Mouse (Mus musculus) kidney, adult 2 months (tissue): ENCODE data around the gene Cenpv. TPM values are rescaled to one million over a fixed set of nuclear protein-coding genes. Genes with fewer than 3 reads are reported as not detected.

Experiments
- DNase-seq: peaks from one replicate; pipeline ENCODE4 v3.0.0; 2021
- H3K27ac ChIP-seq: fragments of 200-500 bp; 2 replicates; pipeline ENCODE4 v1.5.1; 2012; ENCODE audit warnings: low read depth, low read length, control low read depth, inconsistent platforms; ENCODE audit not compliant: insufficient read depth
- H3K27me3 ChIP-seq: fragments of 200-500 bp; replicated peaks from 2 replicates; pipeline ENCODE4 v1.6.1; 2012; ENCODE audit warnings: mild to moderate bottlenecking, moderate library complexity, low read length, inconsistent platforms; ENCODE audit not compliant: control insufficient read depth, insufficient read depth
- H3K36me3 ChIP-seq: fragments of 200-500 bp; 2 replicates; pipeline ENCODE4 v1.6.1; 2012; ENCODE audit warnings: mild to moderate bottlenecking, moderate library complexity, low read length, inconsistent platforms; ENCODE audit not compliant: control insufficient read depth, insufficient read depth
- H3K4me1 ChIP-seq: fragments of 200-500 bp; 2 replicates; pipeline ENCODE4 v1.6.1; 2011; ENCODE audit warnings: low read length; ENCODE audit not compliant: control insufficient read depth, insufficient read depth
- H3K4me3 ChIP-seq: fragments of 200-500 bp; 2 replicates; pipeline ENCODE4 v1.5.1; 2011; ENCODE audit warnings: mild to moderate bottlenecking, low read depth, low read length, control low read depth; ENCODE audit not compliant: insufficient read depth
- CTCF ChIP-seq: fragments of 200-500 bp; conservative IDR thresholded peaks from 2 replicates; pipeline ENCODE4 v1.5.1; 2011; ENCODE audit warnings: low read depth, mild to moderate bottlenecking, control low read depth, low read length, moderate library complexity, mixed read lengths; ENCODE audit not compliant: insufficient read depth, insufficient read length
- POLR2A ChIP-seq: fragments of 200-500 bp; IDR thresholded peaks from one replicate; pipeline ENCODE4 v1.6.1; 2011; ENCODE audit warnings: low read depth, low read length, control low read depth
- WGBS: fragments of 180-500 bp; shearing (Covaris S2); methylation state at CpG from one replicate; pipeline ENCODE4 v1.1.7; 2018; 5-methylcytosine and 5-hydroxymethylcytosine counted together
- polyA plus RNA-seq: library from polyadenylated mRNA; depleted of rRNA; stranded (reverse); fragments of >200 nt; gene quantifications from 2 replicates; pipeline ENCODE4 v1.2.3, GENCODE M21; 2012

The Cenpv gene
- polyA plus RNA-seq, 1 experiment: 41.7 TPM

GRCm38 (mm10) chr11:62558961-62559646, 20.0 kb upstream of the Cenpv start:
- peak overlapping the region; percentile 81 for H3K27ac ChIP-seq
- no peaks in the 10 kb centered on the region for H3K27me3 ChIP-seq
- H3K36me3 ChIP-seq: peaks cover 2% of the 10 kb centered on the region; the same call in 1 of the 2 replicates
- H3K4me1 ChIP-seq: peaks cover 29% of the 10 kb centered on the region
- TF ChIP-seq POLR2A: no peak
- no peak for TF ChIP-seq CTCF
- H3K4me3 ChIP-seq: no peak overlapping the region
- WGBS: 15% methylated on average over 6 of the region's 6 CpGs
- peak; percentile 95 for DNase-seq

GRCm38 (mm10) chr11:62558152-62558551, 19.1 kb upstream of the Cenpv start:
- DNase-seq: no peak
- Histone ChIP-seq H3K27ac (peak overlapping the region; percentile 81), H3K4me1 (peaks cover 32% of the 10 kb centered on the region), H3K36me3 (peaks cover 10% of the 10 kb centered on the region; the same call in 1 of the 2 replicates), H3K27me3 (no peaks in the 10 kb centered on the region), H3K4me3 (no peak overlapping the region)
- no peak for TF ChIP-seq POLR2A
- no peak for TF ChIP-seq CTCF
- WGBS: 60% methylated on average over 2 of the region's 2 CpGs

- Histone ChIP-seq H3K27ac (no peak overlapping the region), H3K4me3 (no peak overlapping the region), H3K27me3 (no peaks in the 10 kb centered on the region), H3K36me3 (peaks cover 12% of the 10 kb centered on the region), H3K4me1 (peaks cover 32% of the 10 kb centered on the region)
- WGBS: 43% methylated on average over 5 of the region's 5 CpGs
- DNase-seq: peak; percentile 86
- TF ChIP-seq CTCF (no peak), POLR2A (no peak)
These were observed 18.1 kb upstream of the Cenpv start for GRCm38 (mm10) chr11:62557205-62557604.

GRCm38 (mm10) chr11:62555896-62556412, 16.9 kb upstream of the Cenpv start:
- Histone ChIP-seq H3K4me3 (no peak overlapping the region), H3K4me1 (peaks cover 32% of the 10 kb centered on the region), H3K27me3 (no peaks in the 10 kb centered on the region), H3K27ac (0 out of 2 replicates have a peak overlapping the region, but pooled peaks have one; percentile 20), H3K36me3 (peaks cover 12% of the 10 kb centered on the region)
- TF ChIP-seq POLR2A (no peak), CTCF (no peak)
- DNase-seq: peak; percentile 40

- Histone ChIP-seq H3K27me3 (no peaks in the 10 kb centered on the region), H3K27ac (no peak overlapping the region), H3K4me3 (no peak overlapping the region), H3K36me3 (peaks cover 12% of the 10 kb centered on the region), H3K4me1 (peaks cover 32% of the 10 kb centered on the region)
- TF ChIP-seq POLR2A (no peak), CTCF (no peak)
- no peak for DNase-seq
These were observed 16.0 kb upstream of the Cenpv start for GRCm38 (mm10) chr11:62554934-62555517.

GRCm38 (mm10) chr11:62554163-62554855, 15.2 kb upstream of the Cenpv start:
- no peak overlapping the region for H3K27ac ChIP-seq
- H3K27me3 ChIP-seq: no peaks in the 10 kb centered on the region
- H3K4me3 ChIP-seq: peak overlapping the region; percentile 26; the same call in 1 of the 2 replicates
- 51% methylated on average over 5 of the region's 5 CpGs for WGBS
- peaks cover 12% of the 10 kb centered on the region for H3K36me3 ChIP-seq
- H3K4me1 ChIP-seq: peaks cover 26% of the 10 kb centered on the region
- no peak for DNase-seq
- TF ChIP-seq CTCF (no peak), POLR2A (no peak)

- Histone ChIP-seq H3K27ac (no peak overlapping the region), H3K4me1 (peaks cover 23% of the 10 kb centered on the region), H3K4me3 (peak overlapping the region; percentile 26; the same call in 1 of the 2 replicates), H3K27me3 (no peaks in the 10 kb centered on the region), H3K36me3 (peaks cover 12% of the 10 kb centered on the region)
- whole genome bisulfite sequencing: 48% methylated on average over 5 of the region's 5 CpGs
- TF ChIP-seq CTCF (no peak), POLR2A (no peak)
- DNase-seq: no peak
These were observed 14.6 kb upstream of the Cenpv start for GRCm38 (mm10) chr11:62553633-62554032.
